Comparison of ENCODE assay signal across 14 mouse cellular contexts in the genomic region with DNA sequence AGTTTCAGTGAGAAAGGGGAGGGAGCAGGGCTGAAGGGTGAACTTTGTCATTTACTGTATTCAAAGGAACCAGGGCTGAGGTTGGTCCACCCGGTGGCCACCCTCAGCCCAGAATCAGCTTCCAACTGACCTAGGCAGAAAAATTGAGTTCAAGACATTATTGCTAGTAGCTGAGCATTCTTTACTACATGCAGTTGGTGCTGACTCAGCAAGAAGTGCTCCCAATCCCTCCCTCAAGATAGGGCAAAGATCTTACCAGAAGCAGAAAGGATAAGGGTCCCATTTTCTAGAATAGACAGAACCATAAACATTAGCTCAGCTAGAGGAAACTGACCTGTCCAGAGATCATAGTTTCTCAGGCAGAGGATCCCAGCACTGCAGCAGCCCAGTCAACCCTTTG. TPM values are rescaled to one million over a fixed set of nuclear protein-coding genes. Genes with fewer than 3 reads are reported as not detected.
DNase-seq lines count a peak whose midpoint lies in the region; ATAC-seq and TF ChIP-seq lines count a peak whose summit lies in the region.
"Had no signal": no experiment of that assay in that cellular context is flagged by ENCODE, and none has a peak within 500 bp of the region (broad histone marks: within the 10 kb centered on the region; RNA-seq: fewer than 3 reads in every experiment).

No protein-coding gene starts in this region.

- no peak for TF ChIP-seq CTCF in left cerebral cortex, adult 2 months (IDR thresholded peaks at IDR 0.05)

- WGBS in heart, embryonic 13.5 days: 23% methylated on average over 1 of the region's 1 CpGs
- 28% methylated on average over 1 of the region's 1 CpGs for WGBS in heart, embryonic 11.5 days (ENCODE audit: insufficient replicate concordance)
- 21% methylated on average over 1 of the region's 1 CpGs for WGBS in midbrain, embryonic 15.5 days
- 15% methylated on average over 1 of the region's 1 CpGs for WGBS in midbrain, embryonic 13.5 days
- WGBS in intestine, embryonic 15.5 days: 29% methylated on average over 1 of the region's 1 CpGs

- ATAC-seq in heart, embryonic 13.5 days (ENCODE audit: extremely low read depth, insufficient number of reproducible peaks, low FRiP score, low TSS enrichment): no peak
- ATAC-seq in heart, embryonic 11.5 days (replicated peaks; ENCODE audit: insufficient number of reproducible peaks, low FRiP score, low TSS enrichment): no peak
- no peak for ATAC-seq in midbrain, embryonic 15.5 days (replicated peaks)
- ATAC-seq in midbrain, embryonic 13.5 days: no peak
- no peak for ATAC-seq in intestine, embryonic 15.5 days
- no peak for ATAC-seq in granulocyte monocyte progenitor cell, adult 5-6 weeks (replicated peaks; ENCODE audit: poor library complexity, severe bottlenecking)

- H3K27me3 ChIP-seq in heart, embryonic 13.5 days (replicated peaks): peaks cover 71% of the 10 kb centered on the region
- H3K27me3 ChIP-seq in heart, embryonic 11.5 days (ENCODE audit: control insufficient read depth, insufficient read depth, low read length): peaks cover 57% of the 10 kb centered on the region
- H3K27me3 ChIP-seq in midbrain, embryonic 15.5 days (replicated peaks): peaks cover 34% of the 10 kb centered on the region
- peaks cover 48% of the 10 kb centered on the region for H3K27me3 ChIP-seq in midbrain, embryonic 13.5 days
- peaks cover 38% of the 10 kb centered on the region for H3K27me3 ChIP-seq in intestine, embryonic 15.5 days (replicated peaks)

- peak overlapping the region; percentile 67 for H3K4me3 ChIP-seq in heart, embryonic 13.5 days
- H3K4me3 ChIP-seq in heart, embryonic 11.5 days (ENCODE audit: low read depth, low read length): no peak overlapping the region
- H3K4me3 ChIP-seq in midbrain, embryonic 15.5 days: no peak overlapping the region
- H3K4me3 ChIP-seq in midbrain, embryonic 13.5 days (replicated peaks): no peak overlapping the region
- peak overlapping the region; percentile 61 for H3K4me3 ChIP-seq in intestine, embryonic 15.5 days (replicated peaks)
- no peak overlapping the region for H3K4me3 ChIP-seq in left cerebral cortex, adult 2 months
- H3K4me3 ChIP-seq: liver, embryonic 13.5 days had no signal

- H3K27ac ChIP-seq in heart, embryonic 13.5 days (replicated peaks): no peak overlapping the region
- no peak overlapping the region for H3K27ac ChIP-seq in heart, embryonic 11.5 days (ENCODE audit: low read depth, low read length)
- H3K27ac ChIP-seq in midbrain, embryonic 15.5 days: no peak overlapping the region
- H3K27ac ChIP-seq in midbrain, embryonic 13.5 days: no peak overlapping the region
- H3K27ac ChIP-seq in intestine, embryonic 15.5 days: no peak overlapping the region
- no peak overlapping the region for H3K27ac ChIP-seq in left cerebral cortex, adult 2 months
- H3K27ac ChIP-seq: liver, embryonic 13.5 days had no signal

- peak overlapping the region; percentile 83 for H3K9ac ChIP-seq in heart, embryonic 13.5 days
- no peak overlapping the region for H3K9ac ChIP-seq in heart, embryonic 11.5 days (ENCODE audit: low read depth, low read length)
- H3K9ac ChIP-seq in midbrain, embryonic 15.5 days: no peak overlapping the region
- no peak overlapping the region for H3K9ac ChIP-seq in midbrain, embryonic 13.5 days (replicated peaks)
- H3K9ac ChIP-seq in intestine, embryonic 15.5 days: 0 out of 2 replicates have a peak overlapping the region, but pooled peaks have one; percentile 62
- H3K9ac ChIP-seq: liver, embryonic 13.5 days had no signal

- H3K9me3 ChIP-seq in heart, embryonic 13.5 days: no peaks in the 10 kb centered on the region
- 0 out of 2 replicates have a peak, but pooled peaks cover 1% of the 10 kb centered on the region for H3K9me3 ChIP-seq in heart, embryonic 11.5 days (replicated peaks; ENCODE audit: control insufficient read depth, low read length)
- H3K9me3 ChIP-seq in midbrain, embryonic 15.5 days: no peaks in the 10 kb centered on the region
- no peaks in the 10 kb centered on the region for H3K9me3 ChIP-seq in midbrain, embryonic 13.5 days
- no peaks in the 10 kb centered on the region for H3K9me3 ChIP-seq in intestine, embryonic 15.5 days
- H3K9me3 ChIP-seq: liver, embryonic 13.5 days had no signal

- H3K4me1 ChIP-seq in heart, embryonic 13.5 days: peaks cover 45% of the 10 kb centered on the region
- peaks cover 5% of the 10 kb centered on the region; the same call in 1 of the 2 replicates for H3K4me1 ChIP-seq in heart, embryonic 11.5 days (ENCODE audit: control insufficient read depth, insufficient read depth, low read length)
- H3K4me1 ChIP-seq in midbrain, embryonic 15.5 days: peaks cover 19% of the 10 kb centered on the region
- peaks cover 14% of the 10 kb centered on the region for H3K4me1 ChIP-seq in midbrain, embryonic 13.5 days (replicated peaks)
- H3K4me1 ChIP-seq in intestine, embryonic 15.5 days (replicated peaks): peaks cover 19% of the 10 kb centered on the region; the same call in 1 of the 2 replicates
- H3K4me1 ChIP-seq: liver, embryonic 13.5 days had no signal

- no peaks in the 10 kb centered on the region for H3K36me3 ChIP-seq in heart, embryonic 13.5 days
- no peaks in the 10 kb centered on the region for H3K36me3 ChIP-seq in heart, embryonic 11.5 days (ENCODE audit: control insufficient read depth, insufficient read depth, low read length)
- H3K36me3 ChIP-seq in midbrain, embryonic 15.5 days (replicated peaks): no peaks in the 10 kb centered on the region
- no peaks in the 10 kb centered on the region for H3K36me3 ChIP-seq in midbrain, embryonic 13.5 days
- H3K36me3 ChIP-seq in intestine, embryonic 15.5 days: no peaks in the 10 kb centered on the region
- H3K36me3 ChIP-seq: liver, embryonic 13.5 days had no signal

- intact Hi-C loops in left cerebral cortex, adult 2 months (cut with DNase I): no loop called here
- intact Hi-C loops in gastrocnemius, postnatal 14 days (cut with DNase I; ENCODE audit: low total_unique reads): loop anchor here (5.0 kb wide), 1 partner anchor 138 kb away; no protein-coding TSS in a partner anchor

- peak overlapping the region; percentile 100 for H3K4me2 ChIP-seq in heart, embryonic 13.5 days
- no peak overlapping the region for H3K4me2 ChIP-seq in heart, embryonic 11.5 days
- 0 out of 2 replicates have a peak overlapping the region, but pooled peaks have one; percentile 98 for H3K4me2 ChIP-seq in midbrain, embryonic 15.5 days
- no peak overlapping the region for H3K4me2 ChIP-seq in midbrain, embryonic 13.5 days (replicated peaks)
- peak overlapping the region; percentile 98 for H3K4me2 ChIP-seq in intestine, embryonic 15.5 days (replicated peaks)
- H3K4me2 ChIP-seq: liver, embryonic 13.5 days had no signal

- DNase-seq in left cerebral cortex, adult 2 months (ENCODE audit: extremely low spot score in 1 of 2, low spot score in 2 of 2): no peak
- DNase-seq in gastrocnemius, postnatal 14 days: no peak
- DNase-seq: adrenal gland, postnatal 25 days; heart, postnatal 4 days; kidney, postnatal 14 days; liver, embryonic 13.5 days; right cerebral cortex, postnatal 4 days; thymus, adult 18-20 months had no signal

RNA-seq across cellular contexts. Expression of a gene that starts 1.9 kb away (rescaled TPM):
- 8.1 and 8.7 TPM in 2 replicates for polyA plus RNA-seq in heart, embryonic 13.5 days (2015; fragmentation: Nextera tagmentation; extraction: Ambion mirVana)
- 6.0 and 6.7 TPM in 2 replicates for polyA plus RNA-seq in heart, embryonic 11.5 days (2014; fragmentation: Nextera tagmentation; extraction: Ambion mirVana)
- polyA plus RNA-seq in midbrain, embryonic 15.5 days (2015; fragmentation: Nextera tagmentation; extraction: Ambion mirVana): 1.7 and 2.4 TPM in 2 replicates
- 0.66 and 0.96 TPM in 2 replicates for polyA plus RNA-seq in midbrain, embryonic 13.5 days (2015; fragmentation: Nextera tagmentation; extraction: Ambion mirVana)
- polyA plus RNA-seq in intestine, embryonic 15.5 days (2015; fragmentation: Nextera tagmentation; extraction: Ambion mirVana): 13.5 and 14.0 TPM in 2 replicates
- total RNA-seq in left cerebral cortex, adult 2 months (2021): 1 to 10 TPM; 4.5 to 4.8 TPM
- not detected in 2 replicates for total RNA-seq in granulocyte monocyte progenitor cell, adult 5-6 weeks (2014; fragmentation: Nextera tagmentation)
- not detected in 2 replicates for total RNA-seq in granulocyte monocyte progenitor cell, adult 5-6 weeks (2017)
- total RNA-seq in gastrocnemius, postnatal 14 days (2021): 1 to 10 TPM; 3.8 to 4.2 TPM

RNA-seq across cellular contexts. Expression of a gene that starts 22.0 kb away (rescaled TPM):
- polyA plus RNA-seq in heart, embryonic 13.5 days (2015; fragmentation: Nextera tagmentation; extraction: Ambion mirVana): 7.9 and 9.0 TPM in 2 replicates
- polyA plus RNA-seq in heart, embryonic 11.5 days (2014; fragmentation: Nextera tagmentation; extraction: Ambion mirVana): 5.7 and 7.2 TPM in 2 replicates
- 6.4 and 7.3 TPM in 2 replicates for polyA plus RNA-seq in midbrain, embryonic 15.5 days (2015; fragmentation: Nextera tagmentation; extraction: Ambion mirVana)
- polyA plus RNA-seq in midbrain, embryonic 13.5 days (2015; fragmentation: Nextera tagmentation; extraction: Ambion mirVana): 2.9 and 3.2 TPM in 2 replicates
- 5.9 and 6.2 TPM in 2 replicates for polyA plus RNA-seq in intestine, embryonic 15.5 days (2015; fragmentation: Nextera tagmentation; extraction: Ambion mirVana)
- 1 to 10 TPM; 5.2 to 6.0 TPM for total RNA-seq in left cerebral cortex, adult 2 months (2021)
- not detected in 2 replicates for total RNA-seq in granulocyte monocyte progenitor cell, adult 5-6 weeks (2014; fragmentation: Nextera tagmentation)
- total RNA-seq in granulocyte monocyte progenitor cell, adult 5-6 weeks (2017): not detected in 2 replicates
- total RNA-seq in gastrocnemius, postnatal 14 days (2021): 1 to 10 TPM; 3.9 to 5.8 TPM

Comparison
In these comparisons a context has a peak if more than half of its experiments do, and no peak if none do; other contexts are left out.
1. H3K4me2 ChIP-seq: peak in heart, embryonic 13.5 days (single experiment), midbrain, embryonic 15.5 days (single experiment) and intestine, embryonic 15.5 days (single experiment); none in heart, embryonic 11.5 days (single experiment) and midbrain, embryonic 13.5 days (single experiment).
2. H3K4me3 ChIP-seq: peak in heart, embryonic 13.5 days (single experiment) and intestine, embryonic 15.5 days (single experiment); none in heart, embryonic 11.5 days (single experiment), midbrain, embryonic 15.5 days (single experiment), midbrain, embryonic 13.5 days (single experiment) and left cerebral cortex, adult 2 months (single experiment).
3. H3K9ac ChIP-seq: peak in heart, embryonic 13.5 days (single experiment) and intestine, embryonic 15.5 days (single experiment); none in heart, embryonic 11.5 days (single experiment), midbrain, embryonic 15.5 days (single experiment) and midbrain, embryonic 13.5 days (single experiment).